Mouse (Mus musculus) embryonic facial prominence, embryonic 11.5 days (tissue): ENCODE results near the gene Tsr1. TPM values are rescaled to one million over a fixed set of nuclear protein-coding genes. Genes with fewer than 3 reads are reported as not detected.

Source experiments
- ATAC-seq: fragments of 200-750 bp; cut with Nextera tagmentation; replicated peaks from 2 replicates; pipeline ENCODE4 v1.8.0; 2017; ENCODE audit warnings: low read depth; ENCODE audit not compliant: insufficient number of reproducible peaks, low FRiP score, low TSS enrichment
- DNase-seq: peaks from one replicate; pipeline ENCODE4 v3.0.0-alpha.2; 2015; ENCODE audit warnings: low spot score
- H3K27ac ChIP-seq: fragments of 300-500 bp; sonication (generic); replicated peaks from 2 replicates; pipeline ENCODE4 v1.5.1; 2014; ENCODE audit warnings: mild to moderate bottlenecking, low read depth, low read length, control low read depth
- H3K27me3 ChIP-seq: fragments of 300-500 bp; sonication (generic); 2 replicates; pipeline ENCODE4 v1.6.1; 2014; ENCODE audit warnings: mild to moderate bottlenecking, low read length, moderate library complexity, mixed read lengths; ENCODE audit not compliant: control insufficient read depth, insufficient read depth
- H3K36me3 ChIP-seq: fragments of 300-500 bp; sonication (generic); replicated peaks from 2 replicates; pipeline ENCODE4 v1.6.1; 2014; ENCODE audit warnings: low read depth, mild to moderate bottlenecking, low read length, moderate library complexity, mixed read lengths; ENCODE audit not compliant: control insufficient read depth, insufficient read depth
- H3K4me1 ChIP-seq: fragments of 300-500 bp; sonication (generic); 2 replicates; pipeline ENCODE4 v1.6.1; 2014; ENCODE audit warnings: low read length, mixed read lengths; ENCODE audit not compliant: control insufficient read depth, insufficient read depth
- H3K4me2 ChIP-seq: fragments of 300-500 bp; sonication (generic); 2 replicates; pipeline ENCODE4 v1.6.1; 2014; ENCODE audit warnings: low read depth, mild to moderate bottlenecking, control low read depth, low read length, moderate library complexity
- H3K4me3 ChIP-seq: fragments of 300-500 bp; sonication (generic); 2 replicates; pipeline ENCODE4 v1.5.1; 2014; ENCODE audit warnings: low read depth, low read length, control low read depth
- H3K9ac ChIP-seq: fragments of 300-500 bp; sonication (generic); replicated peaks from 2 replicates; pipeline ENCODE4 v1.6.1; 2014; ENCODE audit warnings: mild to moderate bottlenecking, control low read depth, low read length
- H3K9me3 ChIP-seq: fragments of 300-500 bp; sonication (generic); replicated peaks from 2 replicates; pipeline ENCODE4 v1.6.1; 2016; ENCODE audit warnings: mild to moderate bottlenecking, low read length, inconsistent platforms, mixed read lengths; ENCODE audit not compliant: control insufficient read depth
- WGBS: fragments of 180-500 bp; shearing (Covaris S2); extraction: QIAGEN DNeasy Blood & Tissue Kit; methylation state at CpG from one replicate; pipeline ENCODE4 v1.1.7; 2014; 5-methylcytosine and 5-hydroxymethylcytosine counted together
- polyA plus RNA-seq: library from polyadenylated mRNA; unstranded; fragments of >200 nt; fragmentation: Nextera tagmentation; extraction: Ambion mirVana; gene quantifications from 2 replicates; pipeline ENCODE4 v1.2.1, GENCODE M21; 2014

The Tsr1 gene
- polyA plus RNA-seq, 1 experiment from 2014 or later, result 62.6 TPM

DNA sequence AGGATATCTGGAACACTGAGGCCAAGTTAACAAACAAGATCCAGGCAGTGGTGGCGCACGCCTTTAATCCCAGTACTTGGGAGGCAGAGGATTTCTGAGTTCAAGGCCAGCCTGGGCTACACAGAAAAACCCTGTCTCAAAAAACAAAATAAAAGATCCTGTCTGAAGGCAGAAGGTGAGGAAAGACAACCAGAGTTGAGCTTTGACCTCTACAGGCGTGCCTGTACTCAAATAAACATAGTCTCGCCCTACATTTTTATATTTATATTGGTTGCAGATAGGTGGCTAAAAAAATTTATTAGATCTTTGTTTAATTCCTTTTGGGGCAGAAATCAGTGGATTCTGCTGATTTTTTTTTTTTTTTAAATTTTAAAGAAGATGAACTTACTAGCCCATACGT, 4.5 kb downstream of the Tsr1 start:
- H3K9ac ChIP-seq, result no peak overlapping the region
- DNase-seq, result no peak
- H3K4me2 ChIP-seq, result no peak overlapping the region
- no peak overlapping the region for H3K27ac ChIP-seq
- H3K27me3 ChIP-seq, result no peaks in the 10 kb centered on the region
- 89% methylated on average over 5 of the region's 5 CpGs for WGBS
- ATAC-seq, result no peak
- H3K9me3 ChIP-seq, result no peaks in the 10 kb centered on the region
- H3K4me3 ChIP-seq, result no peak overlapping the region
- H3K4me1 ChIP-seq, result no peaks in the 10 kb centered on the region
- H3K36me3 ChIP-seq, result peaks cover 3% of the 10 kb centered on the region

DNA sequence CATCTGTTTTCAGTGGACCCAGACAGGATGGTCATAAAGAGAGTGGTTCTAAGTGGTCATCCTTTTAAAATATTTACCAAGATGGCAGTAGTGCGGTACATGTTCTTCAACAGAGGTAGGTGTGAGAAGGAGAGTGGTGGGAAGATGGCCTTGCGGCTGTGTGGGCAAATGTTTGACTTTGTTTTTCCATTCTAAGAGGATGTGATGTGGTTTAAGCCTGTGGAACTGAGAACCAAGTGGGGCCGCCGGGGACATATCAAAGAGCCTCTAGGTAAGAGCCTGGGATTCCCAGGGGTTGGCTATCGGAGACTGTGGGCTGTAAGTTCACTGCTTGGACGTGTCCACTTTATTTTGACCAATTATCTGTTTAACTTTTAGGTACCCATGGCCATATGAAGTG, 10.0 kb downstream of the Tsr1 start:
- H3K27me3 ChIP-seq, result no peaks in the 10 kb centered on the region
- WGBS, result 89% methylated on average over 6 of the region's 6 CpGs

DNA sequence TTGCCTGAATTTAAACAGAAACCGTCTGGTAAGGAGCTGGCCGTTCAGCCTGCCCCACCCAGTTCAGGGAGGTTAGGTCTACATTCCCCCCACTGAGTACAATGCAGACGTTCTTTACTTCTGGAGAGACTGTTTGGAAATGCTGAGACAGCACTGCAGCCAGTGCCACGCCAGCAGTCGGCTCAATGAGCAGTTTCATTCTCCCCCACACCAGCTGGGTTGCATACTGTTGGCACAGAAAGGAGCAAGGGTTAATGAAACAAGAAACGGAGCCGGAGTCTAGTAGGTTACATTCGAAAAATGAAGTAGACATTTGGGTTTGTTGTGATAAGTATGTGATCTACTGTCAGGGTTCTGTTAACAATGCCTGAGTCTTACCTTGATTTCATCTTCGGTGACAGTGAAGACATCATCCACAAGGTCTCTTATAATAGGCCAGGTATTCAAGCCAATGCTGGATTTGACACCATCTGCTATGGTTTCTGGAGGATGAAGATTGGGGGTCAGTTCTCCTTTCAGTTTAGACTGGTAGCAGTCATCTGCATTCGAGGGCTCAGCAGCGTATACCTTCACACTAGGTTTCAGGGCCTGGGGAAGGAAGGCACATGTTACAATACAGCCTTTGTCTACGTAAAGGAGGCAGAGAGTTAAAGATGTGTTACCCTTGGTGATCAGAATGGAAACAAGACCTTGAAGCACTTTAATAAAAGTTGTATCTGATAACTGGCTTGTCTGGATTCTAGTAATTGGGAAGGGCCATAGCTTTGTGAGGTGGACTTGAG, 10.9 kb downstream of the Tsr1 start:
- no peak for DNase-seq
- peaks cover 9% of the 10 kb centered on the region for H3K36me3 ChIP-seq
- 75% methylated on average over 12 of the region's 12 CpGs for WGBS

More for the DNA sequence above, 10.0 kb downstream of the Tsr1 start:
- DNase-seq, result no peak
- H3K9ac ChIP-seq, result no peak overlapping the region
- peaks cover 9% of the 10 kb centered on the region for H3K36me3 ChIP-seq
- no peak for ATAC-seq
- no peaks in the 10 kb centered on the region for H3K9me3 ChIP-seq
- no peak overlapping the region for H3K4me3 ChIP-seq
- no peak overlapping the region for H3K27ac ChIP-seq
- no peaks in the 10 kb centered on the region for H3K4me1 ChIP-seq
- H3K4me2 ChIP-seq, result no peak overlapping the region

DNA sequence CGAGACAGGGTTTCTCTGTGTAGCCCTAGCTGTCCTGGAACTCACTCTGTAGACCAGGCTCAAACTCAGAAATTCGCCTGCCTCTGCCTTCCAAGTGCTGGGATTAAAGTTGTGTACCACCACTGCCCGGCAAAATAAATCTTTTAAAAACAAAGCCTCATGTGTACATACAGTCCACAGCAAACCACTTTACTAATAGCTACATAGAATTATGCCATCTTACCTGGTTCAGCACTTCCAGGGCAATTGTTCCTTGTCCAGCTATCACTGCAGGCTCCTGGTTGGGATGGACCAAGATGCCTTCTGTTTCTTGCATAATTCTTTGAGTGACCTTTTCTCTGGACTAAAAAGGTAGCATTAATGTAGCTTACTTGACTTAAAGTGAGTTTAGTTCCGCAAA, 12.1 kb downstream of the Tsr1 start:
- DNase-seq, result no peak
- WGBS, result 83% methylated on average over 4 of the region's 4 CpGs
- H3K36me3 ChIP-seq, result peaks cover 9% of the 10 kb centered on the region

More for the DNA sequence above, 10.9 kb downstream of the Tsr1 start:
- ATAC-seq, result no peak
- Histone ChIP-seq H3K27ac (no peak overlapping the region), H3K9ac (no peak overlapping the region), H3K4me3 (no peak overlapping the region), H3K9me3 (no peaks in the 10 kb centered on the region), H3K4me2 (no peak overlapping the region), H3K4me1 (no peaks in the 10 kb centered on the region), H3K27me3 (no peaks in the 10 kb centered on the region)

DNA sequence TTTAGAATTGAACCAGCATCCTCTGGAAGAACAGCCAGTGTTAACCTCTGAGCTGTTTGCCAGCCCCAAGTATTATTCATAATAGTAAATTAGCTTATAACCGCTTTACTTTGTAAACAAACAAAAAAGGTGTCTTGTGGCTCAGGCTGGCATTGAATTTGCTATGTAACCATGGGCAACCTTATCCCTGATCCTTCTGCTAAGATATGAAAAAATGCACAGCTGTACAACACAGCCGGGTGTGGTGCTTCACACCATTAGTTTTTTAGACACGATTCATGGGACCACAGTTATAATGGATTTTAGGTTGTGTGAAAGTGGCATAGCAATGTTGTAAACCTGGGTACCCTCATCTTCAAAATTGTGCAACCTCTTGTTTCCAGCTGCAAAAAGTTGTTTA, 14.6 kb downstream of the Tsr1 start:
- Histone ChIP-seq H3K4me2 (no peak overlapping the region), H3K27me3 (no peaks in the 10 kb centered on the region), H3K4me3 (no peak overlapping the region), H3K9ac (no peak overlapping the region), H3K9me3 (no peaks in the 10 kb centered on the region), H3K4me1 (no peaks in the 10 kb centered on the region), H3K36me3 (peaks cover 8% of the 10 kb centered on the region), H3K27ac (no peak overlapping the region)
- 88% methylated on average over 3 of the region's 3 CpGs for WGBS
- DNase-seq (no peak), ATAC-seq (no peak)

More for the DNA sequence above, 12.1 kb downstream of the Tsr1 start:
- no peak for ATAC-seq
- Histone ChIP-seq H3K4me2 (no peak overlapping the region), H3K4me1 (no peaks in the 10 kb centered on the region), H3K9ac (no peak overlapping the region), H3K9me3 (no peaks in the 10 kb centered on the region), H3K4me3 (no peak overlapping the region), H3K27me3 (no peaks in the 10 kb centered on the region), H3K27ac (no peak overlapping the region)

DNA sequence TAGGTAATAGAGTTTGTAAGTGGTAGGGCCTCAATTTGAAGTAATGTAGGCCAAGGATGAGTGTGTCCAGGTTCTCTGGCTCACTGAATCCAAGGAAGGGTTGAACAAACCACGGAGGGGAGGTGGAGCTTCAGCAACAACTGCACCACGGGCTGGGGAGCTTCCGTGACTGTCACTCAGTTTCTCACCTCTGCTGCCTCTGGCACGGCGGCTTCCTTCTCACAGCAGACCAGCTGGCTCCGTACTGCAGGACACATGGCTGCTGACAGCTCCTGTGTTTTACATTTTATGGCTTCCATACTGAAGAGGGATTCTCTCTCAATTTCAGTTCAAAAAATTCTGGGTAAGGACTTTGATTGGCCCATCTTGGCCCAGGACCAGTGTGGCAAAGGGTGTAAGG, 21.4 kb downstream of the Tsr1 start:
- 82% methylated on average over 6 of the region's 6 CpGs for WGBS
- no peak overlapping the region for H3K9ac ChIP-seq
- no peak overlapping the region for H3K4me2 ChIP-seq
- H3K27me3 ChIP-seq, result no peaks in the 10 kb centered on the region
- DNase-seq (no peak), ATAC-seq (no peak)
- no peaks in the 10 kb centered on the region for H3K4me1 ChIP-seq
- no peak overlapping the region for H3K27ac ChIP-seq
- no peaks in the 10 kb centered on the region for H3K9me3 ChIP-seq
- peaks cover 3% of the 10 kb centered on the region for H3K36me3 ChIP-seq
- no peak overlapping the region for H3K4me3 ChIP-seq

DNA sequence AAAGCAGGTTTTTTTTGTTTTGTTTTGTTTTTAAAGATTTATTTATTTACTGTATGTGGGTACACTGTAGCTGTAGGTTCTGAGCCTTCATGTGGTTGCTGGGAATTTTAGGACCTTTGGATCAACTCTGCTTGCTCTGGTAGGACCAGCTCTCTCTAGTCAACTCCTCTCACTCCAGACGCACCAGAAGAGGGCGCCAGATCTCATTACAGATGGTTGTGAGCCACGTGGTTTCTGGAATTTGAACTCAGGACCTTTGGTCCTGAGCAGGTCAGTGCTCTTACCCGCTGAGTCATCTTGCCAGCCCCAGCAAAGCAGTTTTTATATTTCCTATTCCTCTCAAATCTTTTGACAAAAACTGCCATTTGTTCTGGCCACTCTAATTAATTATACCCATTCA, 26.3 kb downstream of the Tsr1 start:
- Histone ChIP-seq H3K4me1 (no peaks in the 10 kb centered on the region), H3K9ac (no peak overlapping the region), H3K27ac (no peak overlapping the region), H3K36me3 (no peaks in the 10 kb centered on the region), H3K27me3 (no peaks in the 10 kb centered on the region), H3K4me3 (no peak overlapping the region), H3K9me3 (no peaks in the 10 kb centered on the region), H3K4me2 (no peak overlapping the region)
- WGBS, result 57% methylated on average over 4 of the region's 4 CpGs
- DNase-seq (peak; percentile 8), ATAC-seq (no peak)

DNA sequence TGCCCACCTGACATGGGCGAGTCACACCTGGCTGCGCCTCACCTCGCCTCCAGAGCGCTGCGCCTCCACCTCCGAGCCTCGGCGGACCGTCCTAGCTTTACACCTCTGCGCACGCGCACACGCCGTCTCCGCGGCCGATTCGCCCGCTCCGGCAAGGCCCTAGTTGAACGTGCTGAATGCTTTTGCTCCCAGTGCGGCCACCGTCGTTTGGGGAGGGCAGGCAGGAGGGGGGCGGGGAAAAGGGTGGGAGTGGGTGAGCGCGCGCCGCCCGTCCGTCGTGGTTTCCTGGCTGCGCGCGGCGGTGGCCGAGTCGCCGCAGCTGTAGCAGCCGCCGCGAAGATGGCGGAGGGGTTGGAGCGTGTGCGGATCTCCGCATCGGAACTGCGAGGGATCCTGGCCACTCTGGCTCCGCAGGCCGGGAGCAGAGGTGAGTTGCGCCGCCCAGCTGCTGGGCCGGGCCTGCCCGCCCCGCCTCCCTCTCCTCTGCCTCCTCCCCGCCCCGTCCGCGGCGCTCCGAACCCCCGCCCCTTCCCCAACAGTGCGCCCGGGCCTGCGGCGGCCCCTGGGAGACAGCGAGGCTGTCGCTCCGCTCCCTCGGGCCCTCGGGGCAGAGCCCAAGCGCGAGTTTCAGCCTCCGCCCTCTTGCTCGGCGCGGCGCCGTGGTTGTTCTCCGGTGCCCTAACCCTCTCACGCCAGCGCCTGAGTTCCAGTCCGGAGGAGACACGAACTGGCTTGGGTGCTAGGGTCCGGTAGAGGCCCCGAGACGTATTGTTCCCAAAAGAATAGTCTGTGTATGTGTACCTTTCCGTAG, 27.9 kb downstream of the Tsr1 start, which contains the start of the genes Smg6 and Srr:
Gene Smg6 (plus strand): TSS at position 247 of the 811 bp plus-strand sequence.
Gene Srr (minus strand): TSS at position 372 of the 811 bp plus-strand sequence.
- peak within 1 kb of the TSS; percentile 57 for H3K4me2 ChIP-seq
- ATAC-seq (peak; percentile 93), DNase-seq (peak; percentile 98)
- under 1% methylated on average over 77 of the region's 88 CpGs for WGBS
- no peaks in the 10 kb centered on the region for H3K4me1 ChIP-seq
- no peaks in the 10 kb centered on the region for H3K36me3 ChIP-seq
- H3K27me3 ChIP-seq, result no peaks in the 10 kb centered on the region
- H3K27ac ChIP-seq, result peak within 1 kb of the TSS; percentile 97
- H3K9ac ChIP-seq, result peak within 1 kb of the TSS; percentile 91
- peak within 1 kb of the TSS; percentile 87 for H3K4me3 ChIP-seq
- H3K9me3 ChIP-seq, result no peaks in the 10 kb centered on the region
